Mouse (Mus musculus) lung, postnatal 0 days (tissue): ENCODE measurements at regions not wholly inside any gene's neighbourhood (a gene's known extent, or its start where the extent isn't known, plus 50 kb on each side); places are given as distances from the start of the nearest gene placed in this dataset.

Experiments used
- CTCF ChIP-seq: IDR thresholded peaks from 2 replicates; pipeline ENCODE4 v1.5.1; 2016; ENCODE audit warnings: antibody characterized with exemption, mild to moderate bottlenecking
- EP300 ChIP-seq: IDR thresholded peaks from 2 replicates; pipeline ENCODE4 v1.6.1; 2016; ENCODE audit warnings: antibody characterized with exemption, mild to moderate bottlenecking, control low read depth

GRCm38 (mm10) chr6:147719539-147719938 lies 243.9 kb downstream of the Ccdc91 start:
- TF ChIP-seq CTCF (no peak), EP300 (no peak)
